Mouse (Mus musculus) heart, embryonic 11.5 days (tissue): ENCODE data around the gene Zfp385b. TPM values are rescaled to one million over a fixed set of nuclear protein-coding genes. Genes with fewer than 3 reads are reported as not detected.

ENCODE experiments used
- ATAC-seq: fragments of 200-750 bp; cut with Nextera tagmentation; replicated peaks from 2 replicates; pipeline ENCODE4 v1.8.0; 2017; ENCODE audit warnings: moderate library complexity; ENCODE audit not compliant: insufficient number of reproducible peaks, low FRiP score, low TSS enrichment
- H3K27ac ChIP-seq: fragments of 300-500 bp; sonication (generic); 2 replicates; pipeline ENCODE4 v1.5.1; 2014; ENCODE audit warnings: mild to moderate bottlenecking, low read depth, low read length
- H3K27me3 ChIP-seq: fragments of 300-500 bp; sonication (generic); 2 replicates; pipeline ENCODE4 v1.6.1; 2014; ENCODE audit warnings: mild to moderate bottlenecking, low read length, mixed read lengths; ENCODE audit not compliant: control insufficient read depth, insufficient read depth
- H3K36me3 ChIP-seq: fragments of 300-500 bp; sonication (generic); 2 replicates; pipeline ENCODE4 v1.6.1; 2014; ENCODE audit warnings: mild to moderate bottlenecking, low read length, moderate library complexity, mixed read lengths; ENCODE audit not compliant: control insufficient read depth, insufficient read depth
- H3K4me1 ChIP-seq: fragments of 300-500 bp; sonication (generic); 2 replicates; pipeline ENCODE4 v1.6.1; 2014; ENCODE audit warnings: low read length; ENCODE audit not compliant: control insufficient read depth, insufficient read depth
- H3K4me2 ChIP-seq: fragments of 300-500 bp; sonication (generic); 2 replicates; pipeline ENCODE4 v1.6.1; 2014; ENCODE audit warnings: mild to moderate bottlenecking, moderate library complexity
- H3K4me3 ChIP-seq: fragments of 300-500 bp; sonication (generic); 2 replicates; pipeline ENCODE4 v1.5.1; 2014; ENCODE audit warnings: low read depth, low read length
- H3K9ac ChIP-seq: fragments of 300-500 bp; sonication (generic); 2 replicates; pipeline ENCODE4 v1.6.1; 2014; ENCODE audit warnings: mild to moderate bottlenecking, low read depth, low read length, moderate library complexity
- H3K9me3 ChIP-seq: fragments of 300-500 bp; sonication (generic); replicated peaks from 2 replicates; pipeline ENCODE4 v1.6.1; 2016; ENCODE audit warnings: low read length; ENCODE audit not compliant: control insufficient read depth
- WGBS: fragments of 180-500 bp; shearing (Covaris S2); extraction: QIAGEN DNeasy Blood & Tissue Kit; methylation state at CpG from one replicate; pipeline ENCODE4 v1.1.7; 2014; ENCODE audit not compliant: insufficient replicate concordance; 5-methylcytosine and 5-hydroxymethylcytosine counted together
- polyA plus RNA-seq: library from polyadenylated mRNA; unstranded; fragments of >200 nt; fragmentation: Nextera tagmentation; extraction: Ambion mirVana; gene quantifications from 2 replicates; pipeline ENCODE4 v1.2.1, GENCODE M21; 2014

Gene Zfp385b
- polyA plus RNA-seq, 1 experiment from 2014 or later, result 3.8 TPM

- no peak for ATAC-seq
- no peaks in the 10 kb centered on the region for H3K27me3 ChIP-seq
- H3K4me2 ChIP-seq, result no peak overlapping the region
- no peak overlapping the region for H3K9ac ChIP-seq
- H3K36me3 ChIP-seq, result no peaks in the 10 kb centered on the region
- peaks cover 6% of the 10 kb centered on the region; the same call in 1 of the 2 replicates for H3K4me1 ChIP-seq
- no peak overlapping the region for H3K4me3 ChIP-seq
- 43% methylated on average over 5 of the region's 5 CpGs for WGBS
- no peaks in the 10 kb centered on the region for H3K9me3 ChIP-seq
- peak overlapping the region; percentile 22; the same call in 1 of the 2 replicates for H3K27ac ChIP-seq
These were observed 293.1 kb downstream of the Zfp385b start for GRCm38 (mm10) chr2:77526301-77526700.

GRCm38 (mm10) chr2:77522223-77522622 is 297.2 kb downstream of the Zfp385b start:
- no peak for ATAC-seq
- Histone ChIP-seq H3K4me1 (peaks cover 6% of the 10 kb centered on the region), H3K9me3 (no peaks in the 10 kb centered on the region), H3K4me2 (no peak overlapping the region), H3K27me3 (no peaks in the 10 kb centered on the region), H3K9ac (no peak overlapping the region), H3K36me3 (no peaks in the 10 kb centered on the region), H3K4me3 (no peak overlapping the region), H3K27ac (no peak overlapping the region)
- 52% methylated on average over 4 of the region's 4 CpGs for WGBS

- WGBS, result under 1% methylated on average over 14 of the region's 14 CpGs
- Histone ChIP-seq H3K9me3 (no peaks in the 10 kb centered on the region), H3K4me3 (peak overlapping the region; percentile 45), H3K4me1 (no peaks in the 10 kb centered on the region; the same call in 1 of the 2 replicates), H3K27ac (no peak overlapping the region), H3K27me3 (no peaks in the 10 kb centered on the region), H3K9ac (peak overlapping the region; percentile 39; the same call in 1 of the 2 replicates), H3K4me2 (peak overlapping the region; percentile 71), H3K36me3 (no peaks in the 10 kb centered on the region)
- no peak for ATAC-seq
These were observed 300.1 kb downstream of the Zfp385b start for GRCm38 (mm10) chr2:77519341-77519740.

GRCm38 (mm10) chr2:77518693-77519092 is 300.7 kb downstream of the Zfp385b start:
- H3K9ac ChIP-seq, result no peak overlapping the region
- H3K4me1 ChIP-seq, result no peaks in the 10 kb centered on the region; the same call in 1 of the 2 replicates
- H3K9me3 ChIP-seq, result no peaks in the 10 kb centered on the region
- H3K27ac ChIP-seq, result no peak overlapping the region
- peak overlapping the region; percentile 71 for H3K4me2 ChIP-seq
- no peak for ATAC-seq
- 3% methylated on average over 8 of the region's 8 CpGs for WGBS
- peak overlapping the region; percentile 45 for H3K4me3 ChIP-seq
- no peaks in the 10 kb centered on the region for H3K36me3 ChIP-seq
- H3K27me3 ChIP-seq, result no peaks in the 10 kb centered on the region

- H3K27ac ChIP-seq, result no peak overlapping the region
- 78% methylated on average over 5 of the region's 5 CpGs for WGBS
- no peak for ATAC-seq
- no peaks in the 10 kb centered on the region; the same call in 1 of the 2 replicates for H3K4me1 ChIP-seq
- no peak overlapping the region for H3K4me2 ChIP-seq
- H3K4me3 ChIP-seq, result no peak overlapping the region
- no peaks in the 10 kb centered on the region for H3K9me3 ChIP-seq
- H3K27me3 ChIP-seq, result no peaks in the 10 kb centered on the region
- no peak overlapping the region for H3K9ac ChIP-seq
- no peaks in the 10 kb centered on the region for H3K36me3 ChIP-seq
These were observed 302.8 kb downstream of the Zfp385b start for GRCm38 (mm10) chr2:77516606-77517005.

- Histone ChIP-seq H3K27me3 (no peaks in the 10 kb centered on the region), H3K9me3 (no peaks in the 10 kb centered on the region), H3K27ac (no peak overlapping the region), H3K4me3 (no peak overlapping the region), H3K4me1 (no peaks in the 10 kb centered on the region; the same call in 1 of the 2 replicates), H3K36me3 (no peaks in the 10 kb centered on the region), H3K9ac (no peak overlapping the region), H3K4me2 (no peak overlapping the region)
- 38% methylated on average over 6 of the region's 6 CpGs for WGBS
- no peak for ATAC-seq
These were observed 303.8 kb downstream of the Zfp385b start for GRCm38 (mm10) chr2:77515654-77516053.

- no peak overlapping the region for H3K9ac ChIP-seq
- H3K4me1 ChIP-seq, result no peaks in the 10 kb centered on the region; the same call in 1 of the 2 replicates
- H3K27me3 ChIP-seq, result no peaks in the 10 kb centered on the region
- H3K9me3 ChIP-seq, result no peaks in the 10 kb centered on the region
- no peak overlapping the region for H3K4me3 ChIP-seq
- ATAC-seq, result no peak
- H3K27ac ChIP-seq, result no peak overlapping the region
- H3K36me3 ChIP-seq, result no peaks in the 10 kb centered on the region
- H3K4me2 ChIP-seq, result no peak overlapping the region
- 71% methylated on average over 7 of the region's 7 CpGs for WGBS
These were observed 304.4 kb downstream of the Zfp385b start for GRCm38 (mm10) chr2:77515011-77515410.

- H3K27ac ChIP-seq, result no peak overlapping the region
- no peak overlapping the region for H3K9ac ChIP-seq
- H3K9me3 ChIP-seq, result no peaks in the 10 kb centered on the region
- no peak overlapping the region for H3K4me3 ChIP-seq
- ATAC-seq, result no peak
- H3K4me2 ChIP-seq, result no peak overlapping the region
- no peaks in the 10 kb centered on the region; the same call in 1 of the 2 replicates for H3K4me1 ChIP-seq
- WGBS, result 71% methylated on average over 4 of the region's 4 CpGs
- no peaks in the 10 kb centered on the region for H3K27me3 ChIP-seq
- H3K36me3 ChIP-seq, result no peaks in the 10 kb centered on the region
These were observed 305.0 kb downstream of the Zfp385b start for GRCm38 (mm10) chr2:77514476-77514875.

- no peaks in the 10 kb centered on the region for H3K36me3 ChIP-seq
- no peak overlapping the region for H3K4me2 ChIP-seq
- no peaks in the 10 kb centered on the region for H3K27me3 ChIP-seq
- H3K4me3 ChIP-seq, result no peak overlapping the region
- no peak for ATAC-seq
- no peaks in the 10 kb centered on the region for H3K9me3 ChIP-seq
- H3K9ac ChIP-seq, result no peak overlapping the region
- H3K4me1 ChIP-seq, result no peaks in the 10 kb centered on the region; the same call in 1 of the 2 replicates
- no peak overlapping the region for H3K27ac ChIP-seq
- 43% methylated on average over 6 of the region's 6 CpGs for WGBS
These were observed 310.7 kb downstream of the Zfp385b start for GRCm38 (mm10) chr2:77508731-77509130.
